Mouse (Mus musculus) layer of hippocampus, postnatal 10 days (tissue): ENCODE measurements around the gene Atp6v1g1. TPM values are rescaled to one million over a fixed set of nuclear protein-coding genes. Genes with fewer than 3 reads are reported as not detected.

ENCODE experiments used
- DNase-seq, 2 experiments: peaks; one replicate each; pipeline ENCODE4 v3.0.0; 2021; ENCODE audit warnings: low spot score in 2 of 2
- total RNA-seq, 2 experiments: library from RNA; stranded (reverse); gene quantifications; 2 replicates each; pipeline ENCODE4 v1.2.3; 2021

Gene Atp6v1g1
- total RNA-seq, 2 experiments from 2014 or later, result 131 to 135 TPM

GRCm38 (mm10) chr4:63579649-63580048 is 35.1 kb downstream of the Atp6v1g1 start:
- no peak for DNase-seq

GRCm38 (mm10) chr4:63580078-63580477 is 35.5 kb downstream of the Atp6v1g1 start:
- no peak for DNase-seq

DNA sequence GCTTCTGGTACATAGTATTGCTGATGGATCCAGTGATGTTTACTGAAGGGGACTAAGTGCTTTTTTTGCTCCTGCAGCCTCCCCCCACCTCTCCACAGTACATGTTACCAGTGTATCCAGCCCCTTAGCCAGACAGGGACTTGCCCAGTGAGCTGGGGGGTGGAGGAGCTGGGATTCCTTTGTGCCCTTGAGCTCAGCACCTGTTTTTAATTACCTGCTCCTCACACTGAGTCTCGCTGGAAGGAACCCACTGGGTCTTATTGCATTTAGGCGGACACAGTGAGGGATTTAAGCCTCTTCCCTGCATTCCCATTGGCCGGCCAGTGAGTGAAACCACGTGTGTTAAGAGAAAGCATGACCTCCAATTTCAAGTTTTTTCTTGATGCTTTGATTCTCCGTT is 38.0 kb downstream of the Atp6v1g1 start:
- DNase-seq, result no peak

GRCm38 (mm10) chr4:63585216-63585615 is 40.6 kb downstream of the Atp6v1g1 start:
- no peak for DNase-seq

- DNase-seq, result no peak
Observed at GRCm38 (mm10) chr4:63586240-63586639, 41.7 kb downstream of the Atp6v1g1 start.

DNA sequence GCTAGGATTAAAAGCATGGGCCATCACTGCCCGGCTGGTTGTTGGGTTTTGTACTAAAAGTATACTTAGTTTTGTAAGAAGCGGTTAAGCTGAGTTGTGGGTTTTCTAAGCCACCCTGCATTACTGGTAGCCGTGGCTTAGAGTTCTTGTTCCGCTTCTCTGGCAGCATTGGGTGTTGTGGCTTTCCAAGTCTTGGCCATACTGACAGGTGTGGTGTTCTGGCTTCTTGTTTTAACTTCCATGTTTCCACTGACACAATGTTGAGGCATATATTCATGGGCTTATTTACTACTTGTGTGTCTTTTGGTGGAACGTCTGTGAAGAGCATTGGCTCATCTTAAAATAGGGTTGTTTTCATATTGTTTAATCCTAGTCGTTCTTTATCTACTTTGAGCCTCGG is 45.4 kb downstream of the Atp6v1g1 start:
- no peak for DNase-seq

- no peak for DNase-seq
Observed at GRCm38 (mm10) chr4:63590538-63590937, 46.0 kb downstream of the Atp6v1g1 start.

DNA sequence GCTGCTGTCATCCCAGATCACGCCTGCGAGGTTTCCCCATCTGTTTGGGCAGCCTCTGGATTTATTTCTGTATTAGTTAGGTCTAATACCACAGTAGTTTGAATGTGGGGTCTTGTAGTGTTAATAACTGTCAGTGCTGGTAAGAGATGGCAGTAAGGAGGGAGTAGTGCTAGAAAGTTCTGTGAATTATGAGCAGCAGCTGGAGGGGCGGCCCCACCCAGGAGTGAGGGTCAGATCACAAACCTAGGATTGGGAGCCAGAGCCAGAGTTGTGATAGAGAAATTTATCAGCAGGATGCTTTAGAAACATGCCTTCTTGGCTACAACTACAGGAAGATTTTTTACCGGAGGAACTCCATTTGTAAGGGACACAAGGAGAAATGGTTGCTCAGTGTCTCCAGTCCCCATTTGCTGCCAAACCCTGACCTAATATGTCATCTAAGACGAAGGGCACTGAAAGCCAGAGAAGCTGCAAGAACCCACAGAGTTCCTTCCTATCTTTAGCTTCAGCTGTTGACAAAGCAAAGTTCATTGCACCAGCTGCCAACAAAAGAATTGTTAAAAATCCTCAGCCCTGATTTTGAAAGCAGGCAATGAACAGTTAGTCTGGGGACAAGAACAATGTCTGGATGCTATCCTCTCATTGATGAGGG is 50.0 kb downstream of the Atp6v1g1 start:
- no peak for DNase-seq

GRCm38 (mm10) chr4:63595259-63595658 is 50.7 kb downstream of the Atp6v1g1 start:
- DNase-seq, result no peak

DNA sequence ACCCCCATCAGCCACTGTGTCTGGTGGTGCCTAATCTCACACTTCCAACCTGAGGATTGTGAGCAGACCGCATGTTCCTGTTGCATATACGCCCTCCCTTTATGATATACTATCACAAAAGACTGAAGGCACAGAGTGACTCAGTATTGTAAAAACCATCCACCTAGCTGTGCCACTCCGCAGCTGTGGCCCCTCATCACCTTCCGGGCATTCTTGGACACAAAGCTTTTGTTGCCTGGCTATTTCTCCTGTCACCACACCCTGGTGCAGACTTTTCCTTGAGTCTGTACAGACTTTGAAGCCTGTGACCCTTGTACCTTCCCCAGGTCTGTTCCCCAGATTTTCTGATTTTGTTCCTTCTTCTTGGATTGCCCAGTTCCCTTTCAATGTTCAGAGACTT is 51.4 kb downstream of the Atp6v1g1 start:
- DNase-seq, result no peak

Other genes with a start within 250 kb of the Atp6v1g1 start
- not detected for gene Orm1, start 200.2 kb upstream of the Atp6v1g1 start, total RNA-seq
- not detected for gene Orm3, start 188.6 kb upstream of the Atp6v1g1 start, total RNA-seq
- not detected for gene Orm2, start 182.3 kb upstream of the Atp6v1g1 start, total RNA-seq
- gene Akna, start 141.4 kb upstream of the Atp6v1g1 start, total RNA-seq, result 1 to 10 TPM; 4.0 to 5.0 TPM
- gene Whrn, start 48.8 kb upstream of the Atp6v1g1 start, total RNA-seq, result 10 to 100 TPM; 23.8 to 29.4 TPM
- 1 to 10 TPM; 6.8 to 7.0 TPM for gene Tmem268, start 14.0 kb downstream of the Atp6v1g1 start, total RNA-seq
- gene Gm11213, start 60.5 kb downstream of the Atp6v1g1 start, total RNA-seq, result not detected
- not detected for gene Tex48, start 77.7 kb downstream of the Atp6v1g1 start, total RNA-seq
- gene Gm11214, start 118.6 kb downstream of the Atp6v1g1 start, total RNA-seq, result not detected
- gene Tnfsf15, start 200.3 kb downstream of the Atp6v1g1 start, total RNA-seq, result not detected